Mouse (Mus musculus): ENCODE results near the gene Myo18a. TPM values are rescaled to one million over a fixed set of nuclear protein-coding genes. Genes with fewer than 3 reads are reported as not detected.

The Myo18a gene
- polyA plus RNA-seq, 1 experiment from 2014 or later, result 29.9 TPM

- H3K36me3 ChIP-seq, result no peaks in the 10 kb centered on the region
- no peaks in the 10 kb centered on the region for H3K9me3 ChIP-seq
- no peak overlapping the region for H3K4me2 ChIP-seq
- H3K27ac ChIP-seq, result no peak overlapping the region
- ATAC-seq (ENCODE audit: insufficient read depth, low FRiP score, low read depth), result no peak
- H3K27me3 ChIP-seq (replicated peaks), result no peaks in the 10 kb centered on the region
- H3K4me3 ChIP-seq (replicated peaks), result no peak overlapping the region
- peaks cover 18% of the 10 kb centered on the region for H3K4me1 ChIP-seq
- H3K9ac ChIP-seq, result no peak overlapping the region
- WGBS, result 42% methylated on average over 10 of the region's 10 CpGs
Observed at GRCm38 (mm10) chr11:77884524-77885245, 121.6 kb downstream of the Myo18a start.

- no peak overlapping the region for H3K9ac ChIP-seq
- peaks cover 18% of the 10 kb centered on the region for H3K4me1 ChIP-seq
- no peaks in the 10 kb centered on the region for H3K36me3 ChIP-seq
- no peaks in the 10 kb centered on the region for H3K9me3 ChIP-seq
- no peak for ATAC-seq (ENCODE audit: insufficient read depth, low FRiP score, low read depth)
- no peak overlapping the region for H3K27ac ChIP-seq
- H3K27me3 ChIP-seq (replicated peaks), result no peaks in the 10 kb centered on the region
- H3K4me2 ChIP-seq, result no peak overlapping the region
- WGBS, result 64% methylated on average over 8 of the region's 8 CpGs
- H3K4me3 ChIP-seq (replicated peaks), result no peak overlapping the region
Observed at GRCm38 (mm10) chr11:77885246-77885575, 122.2 kb downstream of the Myo18a start.

GRCm38 (mm10) chr11:77887373-77887960 is 124.4 kb downstream of the Myo18a start:
- Histone ChIP-seq H3K9me3 (no peaks in the 10 kb centered on the region), H3K27ac (no peak overlapping the region), H3K36me3 (no peaks in the 10 kb centered on the region), H3K27me3 (replicated peaks) (no peaks in the 10 kb centered on the region), H3K4me2 (peak overlapping the region; percentile 8; the same call in 1 of the 2 replicates), H3K9ac (no peak overlapping the region), H3K4me1 (peaks cover 18% of the 10 kb centered on the region), H3K4me3 (replicated peaks) (no peak overlapping the region)
- 0 out of 2 replicates have a peak, but pooled peaks have one; percentile 45 for ATAC-seq (ENCODE audit: insufficient read depth, low FRiP score, low read depth)
- WGBS, result 42% methylated on average over 17 of the region's 17 CpGs

GRCm38 (mm10) chr11:77888846-77889245 is 125.8 kb downstream of the Myo18a start:
- Histone ChIP-seq H3K27me3 (replicated peaks) (no peaks in the 10 kb centered on the region), H3K27ac (no peak overlapping the region), H3K4me1 (peaks cover 25% of the 10 kb centered on the region), H3K4me2 (no peak overlapping the region), H3K9ac (no peak overlapping the region), H3K4me3 (replicated peaks) (no peak overlapping the region), H3K36me3 (no peaks in the 10 kb centered on the region), H3K9me3 (no peaks in the 10 kb centered on the region)
- WGBS, result 82% methylated on average over 5 of the region's 5 CpGs
- no peak for ATAC-seq (ENCODE audit: insufficient read depth, low FRiP score, low read depth)

- H3K4me2 ChIP-seq, result no peak overlapping the region
- no peak overlapping the region for H3K4me3 ChIP-seq (replicated peaks)
- peaks cover 26% of the 10 kb centered on the region for H3K4me1 ChIP-seq
- H3K27ac ChIP-seq, result no peak overlapping the region
- H3K27me3 ChIP-seq (replicated peaks), result no peaks in the 10 kb centered on the region
- H3K9me3 ChIP-seq, result no peaks in the 10 kb centered on the region
- no peak for ATAC-seq (ENCODE audit: insufficient read depth, low FRiP score, low read depth)
- 24% methylated on average over 1 of the region's 2 CpGs for WGBS
- no peak overlapping the region for H3K9ac ChIP-seq
- H3K36me3 ChIP-seq, result no peaks in the 10 kb centered on the region
Observed at GRCm38 (mm10) chr11:77889484-77889883, 126.4 kb downstream of the Myo18a start.

GRCm38 (mm10) chr11:77890648-77891258 is 127.7 kb downstream of the Myo18a start:
- H3K36me3 ChIP-seq, result no peaks in the 10 kb centered on the region
- H3K9ac ChIP-seq, result no peak overlapping the region
- ATAC-seq (ENCODE audit: insufficient read depth, low FRiP score, low read depth), result no peak
- H3K27me3 ChIP-seq (replicated peaks), result no peaks in the 10 kb centered on the region
- WGBS, result 71% methylated on average over 2 of the region's 2 CpGs
- H3K4me2 ChIP-seq, result no peak overlapping the region
- no peaks in the 10 kb centered on the region for H3K9me3 ChIP-seq
- no peak overlapping the region for H3K27ac ChIP-seq
- H3K4me3 ChIP-seq (replicated peaks), result no peak overlapping the region
- H3K4me1 ChIP-seq, result peaks cover 19% of the 10 kb centered on the region

- no peaks in the 10 kb centered on the region for H3K36me3 ChIP-seq
- WGBS, result 19% methylated on average over 5 of the region's 5 CpGs
- H3K9ac ChIP-seq, result no peak overlapping the region
- no peak for ATAC-seq (ENCODE audit: insufficient read depth, low FRiP score, low read depth)
- H3K27me3 ChIP-seq (replicated peaks), result peaks cover 3% of the 10 kb centered on the region; the same call in 1 of the 2 replicates
- H3K4me2 ChIP-seq, result peak overlapping the region; percentile 36
- H3K27ac ChIP-seq, result peak overlapping the region; percentile 79; the same call in 1 of the 2 replicates
- peaks cover 21% of the 10 kb centered on the region for H3K4me1 ChIP-seq
- H3K9me3 ChIP-seq, result no peaks in the 10 kb centered on the region
- peak overlapping the region; percentile 10; the same call in 1 of the 2 replicates for H3K4me3 ChIP-seq (replicated peaks)
Observed at GRCm38 (mm10) chr11:77892883-77893282, 129.8 kb downstream of the Myo18a start.

- Histone ChIP-seq H3K9me3 (no peaks in the 10 kb centered on the region), H3K27ac (peak overlapping the region; percentile 79), H3K9ac (no peak overlapping the region), H3K4me2 (peak overlapping the region; percentile 36), H3K36me3 (no peaks in the 10 kb centered on the region), H3K4me1 (peaks cover 21% of the 10 kb centered on the region), H3K27me3 (replicated peaks) (peaks cover 3% of the 10 kb centered on the region; the same call in 1 of the 2 replicates), H3K4me3 (replicated peaks) (peak overlapping the region; percentile 10; the same call in 1 of the 2 replicates)
- ATAC-seq (ENCODE audit: insufficient read depth, low FRiP score, low read depth), result no peak
- WGBS, result 47% methylated on average over 6 of the region's 6 CpGs
Observed at GRCm38 (mm10) chr11:77893283-77893682, 130.2 kb downstream of the Myo18a start.

GRCm38 (mm10) chr11:77893787-77894718 is 131.0 kb downstream of the Myo18a start, which contains the start of gene Pipox:
TSS of gene Pipox (minus strand) at chr11:77894096.
- Histone ChIP-seq H3K27ac (peak within 1 kb of the TSS; percentile 79), H3K4me1 (peaks cover 21% of the 10 kb centered on the region), H3K9me3 (no peaks in the 10 kb centered on the region), H3K4me3 (replicated peaks) (peak within 1 kb of the TSS; percentile 10; the same call in 1 of the 2 replicates), H3K27me3 (replicated peaks) (peaks cover 8% of the 10 kb centered on the region; the same call in 1 of the 2 replicates), H3K9ac (no peak within 1 kb of the TSS), H3K4me2 (peak within 1 kb of the TSS; percentile 36), H3K36me3 (no peaks in the 10 kb centered on the region)
- ATAC-seq (ENCODE audit: insufficient read depth, low FRiP score, low read depth), result peak; percentile 82
- 21% methylated on average over 11 of the region's 11 CpGs for WGBS

GRCm38 (mm10) chr11:77894967-77895366 is 131.9 kb downstream of the Myo18a start:
- Histone ChIP-seq H3K9ac (no peak overlapping the region), H3K9me3 (no peaks in the 10 kb centered on the region), H3K27me3 (replicated peaks) (peaks cover 8% of the 10 kb centered on the region; the same call in 1 of the 2 replicates), H3K36me3 (no peaks in the 10 kb centered on the region), H3K4me3 (replicated peaks) (no peak overlapping the region), H3K4me2 (no peak overlapping the region), H3K27ac (no peak overlapping the region), H3K4me1 (peaks cover 21% of the 10 kb centered on the region)
- no peak for ATAC-seq (ENCODE audit: insufficient read depth, low FRiP score, low read depth)
- WGBS, result 84% methylated on average over 2 of the region's 2 CpGs

- WGBS, result 73% methylated on average over 9 of the region's 9 CpGs
- no peak overlapping the region for H3K27ac ChIP-seq
- H3K9ac ChIP-seq, result no peak overlapping the region
- H3K36me3 ChIP-seq, result no peaks in the 10 kb centered on the region
- H3K27me3 ChIP-seq (replicated peaks), result peaks cover 8% of the 10 kb centered on the region; the same call in 1 of the 2 replicates
- ATAC-seq (ENCODE audit: insufficient read depth, low FRiP score, low read depth), result no peak
- peaks cover 21% of the 10 kb centered on the region for H3K4me1 ChIP-seq
- no peaks in the 10 kb centered on the region for H3K9me3 ChIP-seq
- no peak overlapping the region for H3K4me2 ChIP-seq
- H3K4me3 ChIP-seq (replicated peaks), result no peak overlapping the region
Observed at GRCm38 (mm10) chr11:77896011-77896410, 133.0 kb downstream of the Myo18a start.
